Mouse (Mus musculus): ENCODE data around the gene Agps.

The Agps gene

GRCm38 (mm10) chr2:75831881-75832633, at the start of gene Agps:
TSS of gene Agps (plus strand) at chr2:75832177.
- in situ Hi-C loops (cut with MboI; ENCODE audit: low pct_unique_long_range_greater_than_20kb in 1 of 2, low sequenced_read_pairs in 2 of 2, unreplicated experiment in 1 of 2), result no loop called here

GRCm38 (mm10) chr2:75786075-75786474, 45.9 kb upstream of the Agps start:
- in situ Hi-C loops (cut with MboI; ENCODE audit: low pct_unique_long_range_greater_than_20kb in 1 of 2, low sequenced_read_pairs in 2 of 2, unreplicated experiment in 1 of 2), result loop anchor here in 1 of 2 experiments (10.0 kb wide), 1 partner anchor 179 kb away; no protein-coding TSS in a partner anchor

GRCm38 (mm10) chr2:75788511-75788910, 43.5 kb upstream of the Agps start:
- in situ Hi-C loops (cut with MboI; ENCODE audit: low pct_unique_long_range_greater_than_20kb in 1 of 2, low sequenced_read_pairs in 2 of 2, unreplicated experiment in 1 of 2), result loop anchor here in 1 of 2 experiments (10.0 kb wide), 1 partner anchor 176 kb away; no protein-coding TSS in a partner anchor

GRCm38 (mm10) chr2:75789959-75790523, 41.9 kb upstream of the Agps start:
- in situ Hi-C loops (cut with MboI; ENCODE audit: low pct_unique_long_range_greater_than_20kb in 1 of 2, low sequenced_read_pairs in 2 of 2, unreplicated experiment in 1 of 2), result loop anchor here (5.0 to 10.0 kb wide), 2 partner anchors 172 to 175 kb away; no protein-coding TSS in a partner anchor

- in situ Hi-C loops (cut with MboI; ENCODE audit: low pct_unique_long_range_greater_than_20kb in 1 of 2, low sequenced_read_pairs in 2 of 2, unreplicated experiment in 1 of 2), result loop anchor here in 1 of 2 experiments (5.0 kb wide), 1 partner anchor 171 kb away; no protein-coding TSS in a partner anchor
Observed at GRCm38 (mm10) chr2:75791561-75792308, 40.2 kb upstream of the Agps start.

- in situ Hi-C loops (cut with MboI; ENCODE audit: low pct_unique_long_range_greater_than_20kb in 1 of 2, low sequenced_read_pairs in 2 of 2, unreplicated experiment in 1 of 2), result loop anchor here in 1 of 2 experiments (5.0 kb wide), 1 partner anchor 170 kb away; no protein-coding TSS in a partner anchor
Observed at GRCm38 (mm10) chr2:75792377-75793203, 39.4 kb upstream of the Agps start.

GRCm38 (mm10) chr2:75796181-75796580, 35.8 kb upstream of the Agps start:
- in situ Hi-C loops (cut with MboI; ENCODE audit: low pct_unique_long_range_greater_than_20kb in 1 of 2, low sequenced_read_pairs in 2 of 2, unreplicated experiment in 1 of 2), result no loop called here

- in situ Hi-C loops (cut with MboI; ENCODE audit: low pct_unique_long_range_greater_than_20kb in 1 of 2, low sequenced_read_pairs in 2 of 2, unreplicated experiment in 1 of 2), result no loop called here
Observed at GRCm38 (mm10) chr2:75798434-75798970, 33.5 kb upstream of the Agps start.

GRCm38 (mm10) chr2:75805767-75806166, 26.2 kb upstream of the Agps start:
- in situ Hi-C loops (cut with MboI; ENCODE audit: low pct_unique_long_range_greater_than_20kb in 1 of 2, low sequenced_read_pairs in 2 of 2, unreplicated experiment in 1 of 2), result no loop called here

- in situ Hi-C loops (cut with MboI; ENCODE audit: low pct_unique_long_range_greater_than_20kb in 1 of 2, low sequenced_read_pairs in 2 of 2, unreplicated experiment in 1 of 2), result no loop called here
Observed at GRCm38 (mm10) chr2:75806891-75807290, 25.1 kb upstream of the Agps start.

- in situ Hi-C loops (cut with MboI; ENCODE audit: low pct_unique_long_range_greater_than_20kb in 1 of 2, low sequenced_read_pairs in 2 of 2, unreplicated experiment in 1 of 2), result no loop called here
Observed at GRCm38 (mm10) chr2:75807460-75807859, 24.5 kb upstream of the Agps start.

GRCm38 (mm10) chr2:75814880-75815279, 17.1 kb upstream of the Agps start:
- in situ Hi-C loops (cut with MboI; ENCODE audit: low pct_unique_long_range_greater_than_20kb in 1 of 2, low sequenced_read_pairs in 2 of 2, unreplicated experiment in 1 of 2), result no loop called here

GRCm38 (mm10) chr2:75815521-75815920, 16.5 kb upstream of the Agps start:
- in situ Hi-C loops (cut with MboI; ENCODE audit: low pct_unique_long_range_greater_than_20kb in 1 of 2, low sequenced_read_pairs in 2 of 2, unreplicated experiment in 1 of 2), result no loop called here

- in situ Hi-C loops (cut with MboI; ENCODE audit: low pct_unique_long_range_greater_than_20kb in 1 of 2, low sequenced_read_pairs in 2 of 2, unreplicated experiment in 1 of 2), result no loop called here
Observed at GRCm38 (mm10) chr2:75816673-75817072, 15.3 kb upstream of the Agps start.

GRCm38 (mm10) chr2:75818719-75819118, 13.3 kb upstream of the Agps start:
- in situ Hi-C loops (cut with MboI; ENCODE audit: low pct_unique_long_range_greater_than_20kb in 1 of 2, low sequenced_read_pairs in 2 of 2, unreplicated experiment in 1 of 2), result no loop called here

GRCm38 (mm10) chr2:75819796-75820195, 12.2 kb upstream of the Agps start:
- in situ Hi-C loops (cut with MboI; ENCODE audit: low pct_unique_long_range_greater_than_20kb in 1 of 2, low sequenced_read_pairs in 2 of 2, unreplicated experiment in 1 of 2), result no loop called here

- in situ Hi-C loops (cut with MboI; ENCODE audit: low pct_unique_long_range_greater_than_20kb in 1 of 2, low sequenced_read_pairs in 2 of 2, unreplicated experiment in 1 of 2), result no loop called here
Observed at GRCm38 (mm10) chr2:75821971-75822751, 9.8 kb upstream of the Agps start.

Measured in mouse embryonic stem cell (cell line).